Mouse (Mus musculus) ES-E14 (cell line): ENCODE measurements around the gene Ppara. TPM values are rescaled to one million over a fixed set of nuclear protein-coding genes. Genes with fewer than 3 reads are reported as not detected.

ENCODE experiments used
- DNase-seq: peaks from one replicate; pipeline ENCODE4 v3.0.0-alpha.2; 2013; ENCODE audit warnings: low read depth, low spot score
- H3K27ac ChIP-seq: 2 replicates; pipeline ENCODE4 v1.5.1; 2012; ENCODE audit warnings: low read depth, mild to moderate bottlenecking, low read length, moderate library complexity, mixed read lengths; ENCODE audit not compliant: poor library complexity, insufficient read depth, severe bottlenecking
- H3K36me3 ChIP-seq: 2 replicates; pipeline ENCODE4 v1.6.1; 2012; ENCODE audit warnings: mild to moderate bottlenecking, low read length, moderate library complexity, mixed read lengths; ENCODE audit not compliant: control insufficient read depth, poor library complexity, insufficient read depth, severe bottlenecking
- H3K4me1 ChIP-seq, 2 experiments: fragments of 150-350 bp in 1 of 2; sonication (generic) in 1 of 2; 2 replicates each; pipeline ENCODE4 v1.6.1; 2012; ENCODE audit warnings: low read length in 2 of 2, mild to moderate bottlenecking in 1 of 2, mixed read lengths in 1 of 2; ENCODE audit not compliant: control insufficient read depth in 2 of 2, insufficient read depth in 2 of 2, poor library complexity in 1 of 2
- H3K4me3 ChIP-seq, 2 experiments: fragments of 150-350 bp in 1 of 2; sonication (generic) in 1 of 2; 2 replicates each; pipeline ENCODE4 v1.5.1; 2012; ENCODE audit warnings: low read length in 2 of 2, low read depth in 1 of 2, mild to moderate bottlenecking in 1 of 2, mixed read lengths in 1 of 2; ENCODE audit not compliant: insufficient read depth in 1 of 2, poor library complexity in 1 of 2, severe bottlenecking in 1 of 2
- H3K9ac ChIP-seq: 2 replicates; pipeline ENCODE4 v1.6.1; 2012; ENCODE audit warnings: low read depth, mild to moderate bottlenecking, low read length, mixed read lengths; ENCODE audit not compliant: poor library complexity, insufficient read depth, severe bottlenecking
- H3K9me3 ChIP-seq: fragments of 150-350 bp; sonication (generic); 2 replicates; pipeline ENCODE4 v1.6.1; 2012; ENCODE audit warnings: low read depth, mild to moderate bottlenecking, low read length; ENCODE audit not compliant: control insufficient read depth, insufficient read depth
- CHD2 ChIP-seq: IDR thresholded peaks from 2 replicates; pipeline ENCODE4 v1.6.1; 2014; ENCODE audit warnings: mild to moderate bottlenecking, low read depth, low read length, inconsistent platforms
- HCFC1 ChIP-seq: IDR thresholded peaks from 2 replicates; pipeline ENCODE4 v1.6.1; 2012; ENCODE audit warnings: low read length, inconsistent platforms, borderline replicate concordance; ENCODE audit not compliant: insufficient read depth
- MAFK ChIP-seq: IDR thresholded peaks from 2 replicates; pipeline ENCODE4 v1.6.1; 2014; ENCODE audit warnings: mild to moderate bottlenecking, low read depth, low read length, inconsistent platforms; ENCODE audit not compliant: insufficient read depth
- ZC3H11A ChIP-seq: IDR thresholded peaks from 2 replicates; pipeline ENCODE4 v1.6.1; 2012; ENCODE audit warnings: low read depth, mild to moderate bottlenecking, inconsistent platforms, low read length, borderline replicate concordance
- ZNF384 ChIP-seq: IDR thresholded peaks from 2 replicates; pipeline ENCODE4 v1.6.1; 2012; ENCODE audit warnings: low read depth, low read length, inconsistent platforms
- in situ Hi-C, 2 experiments: fragments of 600-800 bp; cut with MboI; formaldehyde crosslinking; loops; one replicate each; pipeline ENCODE4 v1.15.1; 2025; ENCODE audit warnings: low sequenced_read_pairs in 2 of 2, inconsistent platforms in 1 of 2; ENCODE audit not compliant: unreplicated experiment in 2 of 2
- total RNA-seq: library from RNA; depleted of rRNA; stranded (reverse); fragments of 300-350 nt; gene quantifications from 2 replicates; pipeline ENCODE4 v1.2.3, GENCODE M21; 2012

The Ppara gene
- total RNA-seq, 1 experiment = 0.09 TPM

GRCm38 (mm10) chr15:85694379-85694778 lies 40.4 kb upstream of the Ppara start:
- TF ChIP-seq HCFC1 = no peak
- no peak for TF ChIP-seq ZC3H11A
- no peak for TF ChIP-seq CHD2
- no peak for TF ChIP-seq ZNF384
- no peak for TF ChIP-seq MAFK
- Histone ChIP-seq H3K27ac (no peak overlapping the region), H3K9ac (no peak overlapping the region), H3K4me1 (no peaks in the 10 kb centered on the region), H3K9me3 (no peaks in the 10 kb centered on the region), H3K4me3 (no peak overlapping the region), H3K36me3 (no peaks in the 10 kb centered on the region; the same call in 1 of the 2 replicates)
- in situ Hi-C loops = no loop called here
- DNase-seq = no peak

GRCm38 (mm10) chr15:85695304-85695703 lies 39.5 kb upstream of the Ppara start:
- Histone ChIP-seq H3K4me3 (no peak overlapping the region), H3K9me3 (no peaks in the 10 kb centered on the region), H3K27ac (no peak overlapping the region), H3K9ac (no peak overlapping the region), H3K4me1 (no peaks in the 10 kb centered on the region), H3K36me3 (no peaks in the 10 kb centered on the region; the same call in 1 of the 2 replicates)
- DNase-seq = no peak
- TF ChIP-seq ZC3H11A (no peak), MAFK (no peak), ZNF384 (no peak), HCFC1 (no peak), CHD2 (no peak)
- in situ Hi-C loops = no loop called here

- in situ Hi-C loops = no loop called here
- H3K27ac ChIP-seq = no peak overlapping the region
- no peak for DNase-seq
- H3K4me3 ChIP-seq = no peak overlapping the region
- TF ChIP-seq MAFK (no peak), ZNF384 (no peak), ZC3H11A (no peak), CHD2 (no peak), HCFC1 (no peak)
- no peaks in the 10 kb centered on the region for H3K9me3 ChIP-seq
- no peaks in the 10 kb centered on the region; the same call in 1 of the 2 replicates for H3K36me3 ChIP-seq
- H3K9ac ChIP-seq = no peak overlapping the region
- H3K4me1 ChIP-seq = no peaks in the 10 kb centered on the region; a peak in 1 of 4 replicates
Observed at GRCm38 (mm10) chr15:85698345-85699034, 36.3 kb upstream of the Ppara start.

- Histone ChIP-seq H3K27ac (no peak overlapping the region), H3K4me1 (no peaks in the 10 kb centered on the region; a peak in 1 of 4 replicates), H3K9me3 (no peaks in the 10 kb centered on the region), H3K9ac (no peak overlapping the region), H3K4me3 (no peak overlapping the region), H3K36me3 (no peaks in the 10 kb centered on the region; the same call in 1 of the 2 replicates)
- in situ Hi-C loops = no loop called here
- TF ChIP-seq ZNF384 = no peak
- no peak for TF ChIP-seq MAFK
- no peak for TF ChIP-seq CHD2
- no peak for TF ChIP-seq ZC3H11A
- TF ChIP-seq HCFC1 = no peak
- no peak for DNase-seq
Observed at GRCm38 (mm10) chr15:85699452-85699851, 35.3 kb upstream of the Ppara start.
